Mouse (Mus musculus) layer of hippocampus, postnatal 36 days (tissue): Measurements from ENCODE around the gene Gm45716. TPM values are rescaled to one million over a fixed set of nuclear protein-coding genes. Genes with fewer than 3 reads are reported as not detected.

Experiments used
- DNase-seq, 2 experiments: peaks; one replicate each; pipeline ENCODE4 v3.0.0; 2022
- total RNA-seq, 2 experiments: library from RNA; stranded (reverse); gene quantifications; 2 replicates each; pipeline ENCODE4 v1.2.3; 2021

Gene Gm45716
- 1 to 10 TPM; 7.1 to 7.8 TPM for total RNA-seq

DNA sequence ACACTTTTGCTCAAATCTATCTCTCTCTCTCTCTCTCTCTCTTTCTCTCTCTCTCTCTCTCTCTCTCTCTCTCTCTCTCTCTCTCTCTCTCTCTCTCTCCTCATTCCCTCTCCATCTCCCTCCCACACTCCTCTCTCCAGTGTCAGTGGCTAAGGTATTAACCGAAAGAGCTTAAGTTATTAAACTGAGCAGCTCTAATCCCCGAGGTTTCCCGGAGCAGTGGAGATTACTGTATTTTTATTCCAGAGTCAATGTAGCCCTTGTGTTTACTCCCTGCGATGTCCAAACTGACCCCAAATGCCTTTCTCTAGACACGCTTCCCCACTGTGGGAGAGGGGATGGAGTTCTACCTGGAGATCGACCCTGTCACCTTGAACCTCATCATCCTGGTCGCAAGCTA is at the start of gene Gm45716:
Gm45716 (plus strand) TSS at position 243 of the 400 bp plus-strand sequence.
- no peak for DNase-seq

DNA sequence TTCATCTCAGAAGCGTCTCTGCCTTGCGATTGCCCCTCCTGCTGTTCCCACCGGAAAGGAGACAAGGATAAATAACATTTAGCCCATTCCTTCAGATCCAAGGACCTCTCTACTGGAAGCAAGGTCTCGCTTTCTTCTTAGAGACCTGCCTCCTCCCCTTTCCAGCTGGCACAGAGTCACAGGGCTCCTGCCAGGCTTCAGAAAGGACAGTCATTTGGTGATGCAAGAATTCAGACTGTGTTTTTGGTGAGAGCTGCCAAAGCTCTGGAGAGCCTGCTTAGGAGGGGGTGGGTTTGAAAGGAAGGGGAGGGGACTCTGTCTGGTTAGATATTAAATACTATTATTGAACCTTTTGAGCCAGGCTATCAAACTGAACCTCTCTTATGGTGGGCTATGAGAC is 45.1 kb upstream of the Gm45716 start:
- DNase-seq, result peak; percentile 19 to 49

DNA sequence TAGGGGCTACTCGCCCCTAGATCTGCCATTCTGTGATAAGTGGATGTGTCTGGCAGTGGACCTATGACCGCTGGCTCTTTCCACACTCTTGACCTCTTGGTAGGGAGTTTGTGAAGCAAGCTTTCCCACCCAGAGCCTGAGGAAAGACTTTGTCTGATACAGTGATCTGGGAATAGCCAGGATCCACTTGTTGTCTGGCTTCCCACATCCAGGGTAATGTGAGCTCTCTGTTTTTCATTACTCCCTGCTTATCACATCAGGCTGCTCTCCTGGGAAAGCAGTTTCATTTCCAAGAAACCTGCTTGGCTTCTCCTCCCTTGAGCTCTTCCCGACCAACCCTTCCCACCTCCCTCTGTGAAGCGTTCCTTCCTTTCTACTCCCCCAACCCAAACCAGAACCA is 44.5 kb upstream of the Gm45716 start:
- no peak for DNase-seq

DNA sequence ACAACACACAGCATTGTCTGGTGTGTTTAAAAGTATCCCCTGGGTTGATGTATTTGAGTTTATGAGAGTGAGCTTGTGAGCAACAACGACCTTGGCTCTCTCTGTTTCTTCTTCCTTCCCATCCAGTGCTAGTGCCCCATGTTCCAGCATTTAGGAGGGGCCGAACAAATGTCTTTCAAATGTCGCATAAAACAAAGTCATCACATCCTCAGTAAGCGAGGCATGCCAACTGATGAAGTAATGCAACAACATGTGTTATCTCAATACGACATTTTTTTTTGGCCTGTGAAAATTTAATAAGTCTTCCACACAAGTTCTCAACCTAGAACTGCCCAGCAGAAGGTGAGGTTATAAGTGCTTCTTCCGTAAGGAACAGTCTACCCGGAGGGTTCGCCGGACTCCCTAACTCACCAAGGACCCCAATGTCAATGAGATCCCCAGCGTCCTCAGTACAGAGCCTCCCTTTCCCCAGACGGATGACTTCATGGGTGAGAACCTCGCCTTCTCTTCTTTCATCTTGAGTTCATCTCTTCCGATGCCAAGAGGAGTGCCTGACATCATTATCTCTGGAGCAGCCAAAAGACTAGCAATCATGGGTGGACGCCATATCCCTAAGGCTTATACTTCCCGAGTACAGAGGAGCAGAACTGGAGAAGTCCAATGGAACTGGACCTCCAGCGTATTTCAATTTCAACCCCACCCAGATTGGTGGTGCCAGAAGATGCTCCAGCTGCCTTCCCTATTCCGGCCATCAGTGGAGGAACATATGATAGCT is 41.2 kb upstream of the Gm45716 start:
- DNase-seq, result no peak

DNA sequence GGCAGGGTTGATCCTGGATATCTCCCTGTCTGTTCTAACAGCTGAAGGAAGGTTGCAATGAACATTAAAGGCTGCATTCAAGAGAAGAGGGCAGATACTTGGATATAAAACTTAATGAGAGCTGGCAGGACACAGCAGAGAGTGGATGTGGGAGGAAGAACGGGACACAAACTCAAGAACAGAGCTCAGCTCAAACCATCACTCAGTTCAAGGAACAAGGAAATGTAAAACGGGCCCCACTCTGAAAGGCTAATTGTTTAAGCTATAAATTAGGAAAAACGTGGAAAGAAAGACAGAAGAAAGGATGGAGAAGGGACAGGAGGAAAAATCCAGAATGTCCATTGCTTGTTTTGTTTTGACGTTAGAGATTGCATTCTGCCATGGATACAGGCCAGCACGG is 32.4 kb upstream of the Gm45716 start:
- DNase-seq, result no peak

DNA sequence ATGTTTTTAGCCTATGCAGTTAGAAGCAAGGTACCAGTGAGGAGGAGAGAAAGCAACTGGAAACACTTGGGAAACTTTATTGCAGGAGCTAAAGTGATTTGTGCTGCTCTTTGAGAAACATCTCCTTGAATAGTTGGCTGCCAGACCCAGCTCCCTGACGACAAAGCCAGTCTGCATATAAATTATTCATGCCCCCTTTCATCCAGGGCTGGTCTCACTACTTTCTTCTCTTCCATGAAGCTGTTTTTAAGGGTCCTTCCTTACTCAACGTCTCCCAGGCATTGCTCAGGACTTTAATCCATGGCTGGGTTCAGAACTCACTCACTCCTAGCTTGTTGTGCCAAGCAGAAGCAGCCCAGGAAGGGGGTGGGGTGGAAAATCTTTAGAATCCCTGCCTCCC is 32.0 kb upstream of the Gm45716 start:
- DNase-seq, result no peak

DNA sequence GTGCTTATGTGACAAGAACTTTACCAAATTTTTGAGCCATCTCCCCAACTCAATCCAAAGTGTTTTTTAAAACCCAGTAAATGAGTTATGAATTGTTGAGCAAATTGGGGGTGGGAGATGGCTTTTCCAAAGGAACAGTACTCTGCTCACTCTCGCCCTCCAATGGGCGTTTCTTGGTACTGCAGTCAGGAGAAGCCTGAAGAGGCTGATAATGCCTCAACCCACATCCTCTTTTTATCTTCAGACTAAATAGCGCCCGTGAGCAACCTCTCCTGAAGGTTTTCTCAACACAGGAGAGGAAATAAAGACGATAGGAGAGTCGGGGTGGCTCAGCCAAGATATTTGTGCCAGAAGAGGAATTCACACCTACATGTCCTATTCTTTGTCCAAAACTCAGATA is 19.7 kb upstream of the Gm45716 start:
- no peak for DNase-seq

DNA sequence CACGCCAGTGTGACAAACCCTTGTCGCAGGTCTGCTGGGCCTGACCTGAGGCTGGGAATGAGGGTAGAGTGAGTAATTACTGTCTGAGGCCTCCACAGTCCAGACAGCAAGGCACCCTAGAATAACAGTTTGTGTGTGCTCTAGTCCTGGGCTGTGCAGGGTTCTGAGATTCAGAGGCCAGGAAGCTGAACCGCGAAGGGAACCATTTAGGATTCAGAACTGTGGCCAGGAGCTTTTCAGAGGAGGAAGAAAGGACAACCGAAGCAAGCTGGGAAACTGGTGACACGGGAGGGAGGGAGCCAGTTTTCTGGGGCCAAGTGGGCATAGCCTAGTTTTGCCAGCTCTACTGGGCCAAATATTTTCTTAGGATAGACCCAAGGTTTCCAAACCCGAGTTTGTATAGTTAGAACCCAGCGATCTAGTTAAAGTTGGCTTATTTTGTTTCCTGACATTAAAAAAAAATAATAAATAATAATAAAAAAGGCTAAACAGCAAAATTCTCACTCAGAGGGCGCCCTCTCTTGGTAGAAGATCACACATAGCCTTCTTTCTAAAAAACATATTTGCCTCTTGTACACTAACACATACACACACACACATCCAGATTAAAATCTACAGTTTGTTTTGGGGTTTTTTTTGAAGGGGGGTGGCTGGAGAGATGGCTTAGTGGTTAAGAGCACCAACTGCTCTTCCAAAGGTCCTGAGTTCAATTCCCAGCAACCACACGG is 19.0 kb upstream of the Gm45716 start:
- peak; percentile 23 to 29 for DNase-seq

DNA sequence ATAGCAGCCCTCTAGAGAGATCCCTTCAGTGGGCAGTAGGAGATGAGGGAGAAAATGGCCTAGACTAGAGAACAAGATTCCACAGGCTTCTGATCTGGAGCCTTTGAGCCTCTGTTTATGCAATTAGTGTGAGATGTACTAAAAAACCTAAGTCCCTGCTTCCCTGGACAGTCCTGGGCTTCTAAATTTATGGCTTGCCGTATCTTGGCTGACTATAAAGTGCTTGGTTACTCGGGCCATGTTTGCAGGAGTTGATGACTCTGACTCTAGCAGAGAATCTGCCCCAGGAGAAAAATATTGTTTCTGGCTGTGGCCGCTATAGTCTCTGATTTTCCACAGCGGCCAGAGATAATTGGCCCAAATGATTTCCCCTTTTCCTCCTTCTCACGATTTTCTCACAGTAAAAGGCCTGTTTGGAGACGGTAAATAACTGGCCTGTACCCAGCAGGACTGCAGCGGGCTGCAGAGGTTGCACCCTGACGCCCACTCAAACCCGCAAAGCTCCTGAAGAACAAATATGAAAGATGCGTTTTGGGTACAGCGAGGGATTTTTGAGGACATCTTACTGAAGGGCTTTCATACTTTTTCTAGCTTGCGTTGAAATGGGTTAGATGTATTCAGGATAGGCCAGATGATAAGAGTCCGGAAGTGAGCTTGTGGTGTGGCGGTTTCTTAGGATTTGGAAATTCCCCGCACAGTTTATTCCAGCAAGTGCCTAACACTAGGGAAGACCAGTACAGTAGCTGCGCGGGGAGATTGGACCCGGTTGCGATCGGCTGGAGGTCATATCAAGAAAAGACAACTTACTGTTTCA is 18.1 kb upstream of the Gm45716 start:
- no peak for DNase-seq

DNA sequence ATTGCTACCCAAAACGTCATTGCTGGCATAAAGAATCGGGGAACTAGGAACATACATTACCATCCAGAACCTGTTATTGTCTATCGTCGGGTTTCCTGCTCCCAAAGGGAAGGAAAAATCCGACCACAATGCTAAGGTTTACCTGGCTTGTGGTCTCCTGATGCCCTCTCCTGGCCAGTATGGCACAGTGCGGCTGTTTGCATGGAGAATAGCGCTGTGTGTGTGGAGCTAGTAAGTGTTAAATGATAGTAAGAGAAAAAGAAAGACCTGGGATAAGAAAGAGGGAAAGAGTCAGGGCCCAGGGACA is 17.5 kb upstream of the Gm45716 start:
- peak; percentile 50 to 56 for DNase-seq

DNA sequence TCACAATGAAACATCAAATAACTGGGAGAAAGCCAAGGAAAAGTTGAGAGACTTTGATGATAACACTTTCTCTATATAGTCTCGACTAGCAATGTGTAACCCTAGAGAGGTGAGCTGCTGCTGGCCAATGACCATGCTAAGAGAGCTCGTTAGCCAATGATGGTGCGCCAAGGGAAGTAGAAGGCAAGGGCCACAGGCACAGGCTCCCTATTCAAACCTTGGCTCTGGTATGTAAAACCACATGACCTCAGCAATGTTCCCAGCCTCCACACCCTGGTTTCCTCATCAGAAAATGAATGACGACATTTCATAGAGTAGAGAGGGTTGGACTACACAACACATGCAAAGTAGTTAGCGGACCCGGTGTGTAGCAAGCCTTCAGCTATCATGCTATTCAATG is 15.2 kb upstream of the Gm45716 start:
- DNase-seq, result no peak

DNA sequence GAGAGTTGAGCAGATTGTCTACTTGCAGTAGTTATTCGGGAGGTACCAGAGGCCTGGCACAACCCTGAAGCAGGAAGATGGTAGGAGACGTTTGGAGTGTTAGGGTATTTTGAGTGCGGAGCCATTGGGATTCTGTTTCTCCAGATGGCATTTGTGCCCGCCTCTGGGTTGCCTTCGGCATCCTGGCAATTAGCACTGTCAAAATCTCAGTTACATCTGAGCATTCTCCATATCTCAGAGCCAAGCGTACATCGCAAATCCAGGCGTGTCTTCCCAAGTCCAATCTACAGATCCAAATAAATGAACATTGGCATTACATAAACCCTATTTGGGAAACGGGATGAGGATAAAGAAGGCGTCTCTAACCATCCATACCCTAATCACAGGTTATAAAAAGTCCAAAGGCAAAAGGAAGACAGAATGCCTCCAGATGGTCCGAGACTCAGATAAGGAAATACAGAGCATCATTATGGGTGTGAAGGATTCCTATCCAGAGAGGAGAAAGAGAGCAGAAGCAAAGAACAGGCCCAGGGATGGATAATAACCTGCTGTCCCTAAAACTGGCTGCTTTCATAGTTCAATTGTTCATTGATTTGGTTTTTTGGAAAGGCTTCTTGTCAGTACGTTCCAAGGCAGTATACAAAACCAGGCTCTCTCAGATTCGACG is 11.7 kb upstream of the Gm45716 start:
- DNase-seq, result peak in 1 of 2 experiments; percentile 32

DNA sequence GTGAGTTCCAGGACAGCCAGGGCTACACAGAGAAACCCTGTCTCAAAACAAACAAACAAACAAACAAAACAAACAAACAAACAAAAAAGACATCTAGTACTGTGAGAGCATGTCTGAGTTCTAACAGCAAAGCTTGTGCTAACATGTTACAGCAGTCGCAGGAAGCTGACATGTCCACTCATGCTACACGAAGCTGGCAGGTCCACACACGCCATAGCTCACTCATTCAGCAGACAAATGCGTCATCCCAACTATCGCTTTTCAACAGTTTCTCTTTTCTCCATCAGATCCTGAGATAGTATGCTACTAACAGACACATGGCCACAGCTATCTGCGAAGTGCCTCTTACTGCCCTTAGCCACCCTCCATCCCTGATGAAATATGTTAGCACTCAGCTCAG is 10.1 kb upstream of the Gm45716 start:
- DNase-seq, result no peak

DNA sequence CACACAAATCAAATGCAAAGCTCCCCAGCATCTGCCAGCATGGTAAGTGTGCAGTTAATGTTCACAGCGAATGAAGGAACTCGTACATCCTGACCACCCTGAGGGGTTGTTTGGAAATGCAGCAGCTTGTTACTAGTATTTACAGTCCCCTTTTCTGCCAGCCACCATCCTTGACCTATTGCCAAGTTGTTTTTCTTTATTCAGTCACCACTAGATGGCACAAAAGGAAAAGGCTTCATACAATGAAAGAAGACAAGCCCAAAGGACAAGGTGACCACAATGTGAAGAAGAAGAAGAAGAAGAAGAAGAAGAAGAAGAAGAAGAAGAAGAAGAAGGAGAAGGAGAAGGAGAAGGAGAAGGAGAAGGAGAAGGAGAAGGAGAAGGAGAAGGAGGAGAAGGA is 4.1 kb upstream of the Gm45716 start:
- DNase-seq, result no peak

DNA sequence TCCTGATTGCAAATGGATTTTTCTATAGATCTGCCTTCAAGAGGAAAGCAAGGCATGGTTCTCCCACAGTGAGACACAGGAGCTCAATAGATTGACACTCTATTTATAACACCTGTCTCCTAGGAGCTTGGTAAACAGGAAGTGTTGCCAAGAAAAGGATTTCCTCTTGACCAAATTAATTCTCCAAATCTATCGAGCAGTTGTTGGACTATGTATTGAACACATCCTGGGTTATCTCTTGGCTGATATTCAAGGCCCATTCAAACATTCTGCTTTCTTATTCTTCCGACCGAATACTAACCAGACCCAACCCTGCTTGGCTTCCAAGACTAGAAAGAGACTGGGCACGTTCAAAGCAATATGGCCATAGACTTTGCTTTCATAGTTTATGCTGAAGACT is 2.7 kb upstream of the Gm45716 start:
- DNase-seq, result no peak

DNA sequence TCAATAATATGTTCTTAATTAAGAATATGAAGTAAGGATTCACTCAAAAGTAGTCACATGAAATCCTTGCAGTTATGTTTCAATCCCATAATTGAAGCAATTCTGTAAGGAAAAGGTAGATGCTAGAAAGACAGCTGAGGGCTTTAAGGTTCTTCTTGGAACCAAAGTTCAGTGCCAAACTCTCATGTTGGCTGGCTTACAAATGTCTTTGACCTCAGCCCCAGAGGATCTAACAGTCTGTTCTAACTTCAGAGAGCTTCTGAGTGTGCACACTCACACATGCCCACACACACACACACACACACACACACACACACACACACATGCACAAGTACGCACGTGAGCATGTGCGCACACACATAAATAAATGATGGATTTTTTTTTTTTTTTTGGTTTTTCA is 2.7 kb downstream of the Gm45716 start:
- DNase-seq, result no peak

DNA sequence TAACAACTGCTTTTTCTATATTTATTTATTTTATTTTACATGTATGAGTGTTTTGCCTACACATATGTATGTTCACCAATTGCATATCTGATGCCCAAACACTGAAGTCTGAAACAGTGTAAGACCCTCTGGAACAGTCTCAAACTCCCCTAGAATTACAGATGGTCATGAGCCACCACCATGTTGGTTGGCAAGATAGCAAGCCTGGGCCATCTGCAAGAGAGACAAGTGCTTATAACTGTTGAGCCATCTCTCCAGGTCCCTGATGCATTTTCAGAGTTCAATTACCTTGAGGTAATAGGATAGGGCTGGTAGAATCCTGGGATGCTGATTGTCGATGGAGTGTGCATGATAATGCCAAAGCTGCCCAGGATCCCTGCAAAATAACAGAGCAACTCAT is 7.5 kb downstream of the Gm45716 start:
- DNase-seq, result no peak

DNA sequence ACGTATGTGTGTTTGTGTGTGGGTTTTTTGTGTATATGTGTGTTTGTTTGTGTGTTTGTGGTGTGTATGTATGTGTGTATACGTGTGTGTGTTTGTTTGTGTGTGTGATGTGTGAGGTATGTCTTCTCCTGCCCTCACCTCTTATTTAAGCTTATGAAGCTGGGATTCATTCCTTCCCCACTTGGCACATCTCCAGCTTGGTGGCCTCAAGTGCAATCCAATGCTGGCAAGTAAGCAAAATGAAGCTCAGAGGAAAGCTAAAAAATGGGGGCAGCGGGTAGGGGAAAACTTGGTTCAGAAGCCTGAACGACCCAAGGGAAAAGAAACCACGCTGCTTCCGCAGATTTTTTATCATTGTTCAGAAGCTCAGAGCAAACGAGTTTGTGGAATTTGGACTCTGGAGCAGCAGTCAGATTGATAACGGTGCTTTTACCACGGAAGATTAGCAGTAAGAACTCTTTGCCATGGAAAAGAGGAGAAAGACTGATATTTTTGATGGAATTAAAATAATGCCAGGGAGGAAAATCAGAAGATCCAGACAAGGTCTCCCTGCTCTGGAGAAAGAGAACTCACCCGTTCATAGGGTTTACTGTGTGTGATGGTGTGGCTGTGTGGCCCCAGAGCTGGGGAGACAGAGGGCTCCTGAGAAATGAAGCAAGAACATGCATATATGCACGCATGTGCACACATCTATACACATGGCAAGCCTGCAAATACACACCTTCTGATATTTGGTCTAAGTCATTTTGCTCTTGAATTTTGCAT is 8.5 kb downstream of the Gm45716 start:
- DNase-seq, result no peak

DNA sequence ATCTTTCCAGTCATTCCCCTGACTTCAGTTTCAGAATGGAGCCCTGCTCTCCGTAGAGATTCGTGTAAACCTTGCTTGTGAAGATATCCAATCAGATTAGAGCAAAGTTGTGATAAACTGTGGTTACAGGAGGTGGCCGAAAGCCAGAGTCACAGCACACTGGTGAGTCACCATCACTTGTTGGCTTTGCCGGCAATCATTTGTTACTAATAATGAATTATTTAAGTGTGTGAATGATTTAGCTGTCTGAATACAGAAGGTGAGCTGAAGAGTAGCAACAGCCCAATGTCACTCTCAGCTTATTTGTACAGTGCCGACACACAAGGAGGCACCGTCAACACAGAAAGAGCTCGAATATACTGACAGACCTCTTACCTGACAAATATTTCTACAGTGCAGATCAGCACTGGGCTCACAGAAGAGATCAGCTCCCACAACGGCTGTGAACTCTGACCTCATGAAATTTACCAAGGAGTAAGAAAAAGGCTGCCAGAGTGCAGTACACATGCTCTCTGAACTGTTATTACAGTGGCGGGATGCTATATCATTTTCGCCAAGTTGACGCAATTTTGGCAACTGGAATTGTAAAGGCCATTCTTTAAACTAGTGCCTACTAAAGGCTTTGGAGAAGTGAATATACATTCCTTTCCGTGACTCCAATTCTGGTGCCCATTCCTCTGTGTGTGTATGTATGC is 9.2 kb downstream of the Gm45716 start:
- no peak for DNase-seq

DNA sequence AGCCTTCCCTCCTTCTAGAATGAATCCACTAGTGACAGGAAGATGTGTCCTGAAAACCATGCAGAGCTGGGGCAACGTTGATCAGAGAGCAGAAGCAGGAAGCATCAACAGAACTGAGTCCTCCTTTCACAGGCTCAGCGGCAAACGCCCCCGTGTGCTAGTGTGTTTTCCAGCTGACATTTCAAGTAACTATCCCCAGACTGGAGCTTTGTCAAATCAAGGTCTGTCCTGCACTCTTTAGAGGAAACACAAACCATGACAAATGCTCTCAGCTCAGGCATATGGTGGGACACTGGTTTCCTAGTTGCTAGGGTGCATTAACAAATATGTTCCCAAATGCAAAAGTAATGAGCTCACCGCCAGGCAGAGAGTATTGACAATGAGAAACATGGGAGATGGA is 10.6 kb downstream of the Gm45716 start:
- peak; percentile 46 to 60 for DNase-seq

DNA sequence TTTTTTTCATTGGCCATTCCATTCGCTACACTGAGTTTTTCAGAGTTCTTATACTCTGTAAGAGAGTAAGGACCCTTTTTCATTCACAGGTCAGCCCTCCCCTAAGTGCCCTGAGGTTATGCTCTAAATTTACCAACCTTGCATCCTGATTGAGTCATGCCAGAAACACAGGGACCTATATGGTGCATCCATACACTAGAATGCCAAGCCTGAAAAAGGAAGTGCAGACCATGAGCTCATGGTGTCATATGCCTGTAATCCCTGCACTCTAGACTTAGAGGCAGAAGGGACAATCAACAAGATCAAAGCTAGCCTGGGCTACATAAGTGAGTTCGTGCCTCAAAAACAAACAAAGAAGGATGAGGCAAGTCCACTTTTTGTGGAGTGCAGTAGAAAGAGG is 13.3 kb downstream of the Gm45716 start:
- DNase-seq, result no peak

DNA sequence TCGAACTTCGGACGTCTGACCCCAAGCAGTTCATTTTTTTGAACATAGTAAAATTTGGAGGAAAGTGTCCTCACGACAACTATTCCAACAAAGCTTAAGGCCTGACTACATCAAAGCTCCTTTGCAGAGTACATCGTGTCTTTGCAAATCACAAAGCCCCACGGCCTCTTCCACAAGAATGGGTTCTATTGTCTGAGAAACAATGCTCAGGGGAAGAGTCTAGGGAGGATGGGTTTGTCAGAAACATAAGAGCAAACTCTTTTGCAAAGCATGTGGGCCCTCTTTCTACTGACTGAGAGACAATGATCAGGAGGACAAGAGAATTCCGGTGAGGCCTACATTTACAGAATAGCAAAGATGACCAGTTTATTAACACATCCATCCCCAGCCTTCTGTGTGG is 26.8 kb downstream of the Gm45716 start:
- DNase-seq, result no peak
